Mouse (Mus musculus): ENCODE data around the gene Tbc1d10c.
"Not testable (repeated sequence)": the region's sequence is repeated elsewhere in the genome, so short reads cannot be mapped to it uniquely, and the experiment has no call there.

Gene Tbc1d10c

GRCm38 (mm10) chr19:4143759-4144268 is 47.3 kb downstream of the Tbc1d10c start, which contains the start of gene Cabp4:
Gene Cabp4 (minus strand): TSS chr19:4144033.
- DNase-seq (ENCODE audit: low read depth), result no peak

- no peak for DNase-seq (ENCODE audit: low read depth)
Measured at GRCm38 (mm10) chr19:4142416-4143173, 48.5 kb downstream of the Tbc1d10c start.

- no peak for DNase-seq (ENCODE audit: low read depth)
Measured at GRCm38 (mm10) chr19:4140147-4140546, 50.9 kb downstream of the Tbc1d10c start.

- no peak for DNase-seq (ENCODE audit: low read depth)
Measured at GRCm38 (mm10) chr19:4139446-4139845, 51.6 kb downstream of the Tbc1d10c start, which contains the start of gene Gpr152. Gene Gpr152 (plus strand): TSS chr19:4139787.

GRCm38 (mm10) chr19:4137913-4138312 is 53.2 kb downstream of the Tbc1d10c start:
- no peak for DNase-seq (ENCODE audit: low read depth)

- DNase-seq (ENCODE audit: low read depth), result peak; percentile 64
Measured at GRCm38 (mm10) chr19:4136463-4136862, 54.6 kb downstream of the Tbc1d10c start.

- DNase-seq (ENCODE audit: low read depth), result peak; percentile 58
Measured at GRCm38 (mm10) chr19:4135963-4136345, 55.1 kb downstream of the Tbc1d10c start.

- DNase-seq (ENCODE audit: low read depth), result not testable (repeated sequence)
Measured at GRCm38 (mm10) chr19:4135229-4135962, 55.7 kb downstream of the Tbc1d10c start.

GRCm38 (mm10) chr19:4134354-4134753 is 56.7 kb downstream of the Tbc1d10c start:
- DNase-seq (ENCODE audit: low read depth), result no peak
